Mouse (Mus musculus) liver, embryonic 16.5 days (tissue): ENCODE results near the gene Fam185a. TPM values are rescaled to one million over a fixed set of nuclear protein-coding genes. Genes with fewer than 3 reads are reported as not detected.

Experiments
- ATAC-seq: fragments of 200-750 bp; cut with Nextera tagmentation; 2 replicates; pipeline ENCODE4 v1.8.0; 2017; ENCODE audit warnings: low read depth, mild to moderate bottlenecking, moderate number of reproducible peaks, moderate library complexity
- H3K27ac ChIP-seq: fragments of 300-500 bp; sonication (generic); 2 replicates; pipeline ENCODE4 v1.5.1; 2014; ENCODE audit warnings: mild to moderate bottlenecking, low read length
- H3K27me3 ChIP-seq: fragments of 300-500 bp; sonication (generic); 2 replicates; pipeline ENCODE4 v1.6.1; 2014; ENCODE audit warnings: low read depth, low read length, mixed read lengths; ENCODE audit not compliant: control insufficient read depth, insufficient read depth
- H3K36me3 ChIP-seq: fragments of 300-500 bp; sonication (generic); 2 replicates; pipeline ENCODE4 v1.6.1; 2014; ENCODE audit warnings: mild to moderate bottlenecking; ENCODE audit not compliant: control insufficient read depth, insufficient read depth
- H3K4me1 ChIP-seq: fragments of 300-500 bp; sonication (generic); 2 replicates; pipeline ENCODE4 v1.6.1; 2014; ENCODE audit warnings: low read depth, low read length, mixed read lengths; ENCODE audit not compliant: control insufficient read depth
- H3K4me2 ChIP-seq: fragments of 300-500 bp; sonication (generic); 2 replicates; pipeline ENCODE4 v1.6.1; 2014; ENCODE audit warnings: low read depth, low read length, mixed read lengths
- H3K4me3 ChIP-seq: fragments of 300-500 bp; sonication (generic); 2 replicates; pipeline ENCODE4 v1.5.1; 2014; ENCODE audit warnings: low read depth, mild to moderate bottlenecking, low read length
- H3K9ac ChIP-seq: fragments of 300-500 bp; sonication (generic); 2 replicates; pipeline ENCODE4 v1.6.1; 2014; ENCODE audit warnings: low read depth, low read length
- H3K9me3 ChIP-seq: fragments of 300-500 bp; sonication (generic); replicated peaks from 2 replicates; pipeline ENCODE4 v1.6.1; 2016; ENCODE audit warnings: low read length; ENCODE audit not compliant: control insufficient read depth
- WGBS: fragments of 180-500 bp; shearing (Covaris S2); extraction: QIAGEN DNeasy Blood & Tissue Kit; methylation state at CpG from one replicate; pipeline ENCODE4 v1.1.7; 2014; ENCODE audit not compliant: insufficient replicate concordance; 5-methylcytosine and 5-hydroxymethylcytosine counted together
- polyA plus RNA-seq: library from polyadenylated mRNA; unstranded; fragments of >200 nt; fragmentation: Nextera tagmentation; extraction: Ambion mirVana; gene quantifications from 2 replicates; pipeline ENCODE4 v1.2.1, GENCODE M21; 2015

The Fam185a gene
- polyA plus RNA-seq, 1 experiment from 2014 or later, result 2.8 TPM

DNA sequence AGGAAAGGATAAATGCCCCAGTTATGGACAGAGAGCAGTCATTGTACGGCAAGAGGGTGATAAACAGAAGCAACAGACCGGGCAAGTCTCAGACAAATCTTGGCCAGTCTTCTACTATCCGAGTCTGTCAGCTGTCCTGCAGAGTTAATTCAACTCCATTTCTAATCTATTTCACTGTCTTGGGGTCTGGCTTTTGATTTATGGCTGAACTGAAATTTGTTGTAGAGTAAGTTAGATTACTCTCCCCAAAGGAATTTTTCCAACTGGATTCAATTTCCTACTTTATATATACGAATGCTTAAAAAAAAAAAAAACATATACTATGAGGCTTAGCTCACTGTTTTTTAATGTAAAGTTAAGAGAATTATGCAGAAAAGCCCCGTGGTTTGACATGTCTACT lies 62.0 kb downstream of the Fam185a start:
- Histone ChIP-seq H3K9ac (no peak overlapping the region), H3K36me3 (no peaks in the 10 kb centered on the region), H3K27me3 (no peaks in the 10 kb centered on the region), H3K9me3 (no peaks in the 10 kb centered on the region), H3K4me1 (no peaks in the 10 kb centered on the region), H3K4me2 (no peak overlapping the region), H3K27ac (no peak overlapping the region), H3K4me3 (no peak overlapping the region)
- no peak for ATAC-seq
- 68% methylated on average over 5 of the region's 5 CpGs for WGBS

GRCm38 (mm10) chr5:21487306-21487705 lies 62.5 kb downstream of the Fam185a start:
- Histone ChIP-seq H3K36me3 (no peaks in the 10 kb centered on the region), H3K4me1 (no peaks in the 10 kb centered on the region), H3K9ac (no peak overlapping the region), H3K4me2 (no peak overlapping the region), H3K27me3 (no peaks in the 10 kb centered on the region), H3K27ac (no peak overlapping the region), H3K9me3 (no peaks in the 10 kb centered on the region), H3K4me3 (no peak overlapping the region)
- no peak for ATAC-seq
- WGBS, result 70% methylated on average over 3 of the region's 3 CpGs

DNA sequence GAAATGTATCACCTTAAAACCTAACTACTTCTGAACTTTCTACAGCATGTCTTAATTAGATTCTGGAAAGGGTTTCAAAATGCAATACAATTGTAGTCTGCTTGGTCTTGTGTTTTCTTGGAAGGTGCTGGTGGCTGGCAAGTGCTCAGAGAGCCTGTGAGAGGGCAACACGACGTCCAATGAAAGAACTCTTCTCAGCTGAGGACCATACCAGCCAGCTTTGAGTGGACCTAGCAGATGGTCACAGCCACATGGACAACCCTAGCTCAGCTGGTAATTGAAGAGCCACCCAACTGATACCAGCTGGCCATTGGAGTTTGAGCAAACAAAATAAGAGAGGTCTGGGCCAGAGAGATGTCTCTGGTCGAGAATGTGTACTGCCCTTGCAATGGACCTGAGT lies 63.0 kb downstream of the Fam185a start:
- Histone ChIP-seq H3K4me1 (no peaks in the 10 kb centered on the region), H3K9ac (no peak overlapping the region), H3K4me2 (no peak overlapping the region), H3K36me3 (no peaks in the 10 kb centered on the region), H3K27me3 (no peaks in the 10 kb centered on the region), H3K9me3 (no peaks in the 10 kb centered on the region), H3K4me3 (no peak overlapping the region), H3K27ac (no peak overlapping the region)
- 65% methylated on average over 3 of the region's 3 CpGs for WGBS
- no peak for ATAC-seq

- Histone ChIP-seq H3K4me3 (no peak overlapping the region), H3K9me3 (no peaks in the 10 kb centered on the region), H3K27me3 (no peaks in the 10 kb centered on the region), H3K36me3 (no peaks in the 10 kb centered on the region), H3K4me2 (no peak overlapping the region), H3K9ac (no peak overlapping the region), H3K27ac (no peak overlapping the region), H3K4me1 (no peaks in the 10 kb centered on the region)
- WGBS, result 69% methylated on average over 5 of the region's 5 CpGs
- ATAC-seq, result no peak
Measured at GRCm38 (mm10) chr5:21488506-21488905, 63.7 kb downstream of the Fam185a start.

DNA sequence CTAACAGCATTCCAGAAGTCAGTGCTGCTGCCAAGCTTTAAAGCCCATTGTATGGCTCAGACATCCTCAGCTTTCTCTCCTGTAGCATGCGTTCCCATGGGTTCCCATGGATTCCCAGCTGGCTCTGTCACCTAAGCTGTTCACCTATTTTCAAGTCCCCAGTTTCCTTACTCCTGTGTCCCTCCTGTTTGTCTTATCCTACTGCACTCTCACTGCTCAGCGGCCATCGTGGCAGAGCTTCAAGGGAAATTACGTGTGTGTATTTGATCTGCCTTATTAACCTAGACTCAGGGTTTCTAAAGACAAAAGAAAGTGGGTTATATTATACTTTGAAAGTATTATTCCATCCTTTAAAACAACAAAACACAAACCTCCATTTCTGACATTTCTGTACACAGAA lies 64.4 kb downstream of the Fam185a start:
- no peak for ATAC-seq
- Histone ChIP-seq H3K9ac (no peak overlapping the region), H3K9me3 (no peaks in the 10 kb centered on the region), H3K4me2 (no peak overlapping the region), H3K27ac (no peak overlapping the region), H3K27me3 (no peaks in the 10 kb centered on the region), H3K36me3 (no peaks in the 10 kb centered on the region), H3K4me3 (no peak overlapping the region), H3K4me1 (no peaks in the 10 kb centered on the region)
- WGBS, result 72% methylated on average over 4 of the region's 4 CpGs

DNA sequence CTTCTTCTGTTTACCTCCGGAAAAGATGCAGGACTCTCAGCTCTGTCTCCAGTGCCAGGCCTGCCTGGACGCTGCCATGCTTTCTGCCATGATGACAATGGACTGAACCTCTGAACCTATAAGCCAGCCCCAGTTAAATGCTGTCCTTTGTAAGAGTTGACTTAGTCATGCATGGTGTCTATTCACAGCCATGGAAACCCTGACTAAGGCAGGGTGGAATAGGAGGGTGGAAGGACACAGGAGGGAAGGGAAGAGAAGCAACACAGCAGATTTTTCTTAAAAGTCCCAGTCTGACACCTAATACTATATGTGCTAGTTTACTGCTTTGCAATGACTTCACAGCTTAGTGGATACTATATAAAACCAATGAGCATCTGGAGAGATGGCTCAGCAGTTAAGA lies 66.7 kb downstream of the Fam185a start:
- no peak overlapping the region for H3K27ac ChIP-seq
- H3K4me2 ChIP-seq, result no peak overlapping the region
- no peak for ATAC-seq
- H3K36me3 ChIP-seq, result no peaks in the 10 kb centered on the region
- 55% methylated on average over 2 of the region's 2 CpGs for WGBS
- no peaks in the 10 kb centered on the region for H3K4me1 ChIP-seq
- no peaks in the 10 kb centered on the region for H3K9me3 ChIP-seq
- no peaks in the 10 kb centered on the region for H3K27me3 ChIP-seq
- H3K9ac ChIP-seq, result no peak overlapping the region
- H3K4me3 ChIP-seq, result no peak overlapping the region

DNA sequence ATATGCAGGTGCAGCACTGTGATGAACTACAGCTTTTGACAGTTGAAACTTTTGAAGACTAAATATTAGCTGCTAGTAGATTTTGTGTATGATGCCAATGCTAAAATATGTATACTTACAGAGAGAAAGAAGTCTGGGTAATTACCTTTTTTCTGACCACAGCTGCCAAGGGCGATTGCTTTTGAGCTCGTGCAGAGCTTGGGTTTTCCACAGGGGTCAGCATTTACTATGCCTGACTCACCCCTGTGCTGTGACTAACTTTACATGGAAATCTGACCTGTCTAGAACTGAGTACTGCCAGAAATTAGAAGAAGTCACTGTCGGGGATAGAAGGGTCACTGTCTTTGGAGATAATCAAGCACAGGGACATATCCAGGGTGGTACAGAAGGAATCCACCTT lies 67.5 kb downstream of the Fam185a start:
- no peak overlapping the region for H3K9ac ChIP-seq
- H3K4me1 ChIP-seq, result no peaks in the 10 kb centered on the region
- H3K4me2 ChIP-seq, result no peak overlapping the region
- no peak overlapping the region for H3K27ac ChIP-seq
- WGBS, result 67% methylated on average over 3 of the region's 3 CpGs
- no peaks in the 10 kb centered on the region for H3K27me3 ChIP-seq
- H3K9me3 ChIP-seq, result no peaks in the 10 kb centered on the region
- H3K36me3 ChIP-seq, result no peaks in the 10 kb centered on the region
- ATAC-seq, result no peak
- no peak overlapping the region for H3K4me3 ChIP-seq

- Histone ChIP-seq H3K27me3 (no peaks in the 10 kb centered on the region), H3K36me3 (no peaks in the 10 kb centered on the region), H3K9ac (no peak overlapping the region), H3K9me3 (no peaks in the 10 kb centered on the region), H3K4me2 (no peak overlapping the region), H3K4me3 (no peak overlapping the region), H3K4me1 (no peaks in the 10 kb centered on the region), H3K27ac (no peak overlapping the region)
- WGBS, result 62% methylated on average over 8 of the region's 8 CpGs
- no peak for ATAC-seq
Measured at GRCm38 (mm10) chr5:21493294-21493999, 68.7 kb downstream of the Fam185a start.

DNA sequence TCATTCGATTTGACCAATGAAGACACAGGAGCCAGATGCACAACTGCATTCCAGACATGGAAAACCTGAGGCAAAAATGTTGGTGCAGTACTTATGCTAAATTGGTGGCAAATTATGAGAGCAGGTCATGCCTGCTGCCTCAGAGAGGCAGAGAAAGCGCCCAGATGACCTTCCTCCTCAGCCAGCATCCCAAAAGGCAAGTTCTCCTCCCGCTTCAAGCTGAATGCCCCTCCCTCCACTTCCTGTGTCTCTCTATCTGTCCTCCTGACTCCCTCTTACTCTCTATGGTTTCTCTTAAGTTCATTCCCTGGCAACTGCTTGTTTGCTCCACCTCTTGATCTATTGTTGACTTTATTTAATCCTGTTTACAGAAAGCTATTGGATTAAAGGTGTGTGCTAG lies 70.0 kb downstream of the Fam185a start:
- H3K36me3 ChIP-seq, result no peaks in the 10 kb centered on the region
- WGBS, result 29% methylated on average over 3 of the region's 3 CpGs
- no peaks in the 10 kb centered on the region for H3K27me3 ChIP-seq
- H3K4me2 ChIP-seq, result no peak overlapping the region
- H3K27ac ChIP-seq, result no peak overlapping the region
- H3K4me1 ChIP-seq, result no peaks in the 10 kb centered on the region
- H3K4me3 ChIP-seq, result no peak overlapping the region
- ATAC-seq, result no peak
- no peak overlapping the region for H3K9ac ChIP-seq
- H3K9me3 ChIP-seq, result no peaks in the 10 kb centered on the region
